Mouse (Mus musculus): ENCODE results near the gene Snrk. TPM values are rescaled to one million over a fixed set of nuclear protein-coding genes. Genes with fewer than 3 reads are reported as not detected.
"Not testable (repeated sequence)": the region's sequence is repeated elsewhere in the genome, so short reads cannot be mapped to it uniquely, and the experiment has no call there.

Gene Snrk
- polyA plus RNA-seq, 1 experiment: 111 TPM

DNA sequence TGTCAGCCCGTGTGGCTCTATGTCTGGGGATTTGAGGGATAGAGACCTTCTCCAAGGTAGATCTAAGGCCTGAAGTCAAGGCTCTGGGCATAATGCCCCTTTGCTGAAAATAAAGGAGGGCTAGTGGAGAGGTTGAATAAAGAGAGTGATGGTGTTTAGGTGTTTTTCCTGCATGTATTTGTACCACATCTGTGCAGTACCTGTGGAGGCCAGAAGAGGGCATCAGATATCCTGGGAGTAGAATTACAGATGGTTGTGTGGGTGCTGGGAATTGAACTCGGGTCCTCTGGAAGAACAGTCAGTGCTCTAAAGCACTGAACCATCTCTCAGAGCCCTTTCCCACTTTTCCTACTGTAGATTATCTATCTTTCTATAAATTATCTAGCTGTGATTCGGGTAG, 27.7 kb downstream of the Snrk start:
- peaks cover 47% of the 10 kb centered on the region for H3K4me1 ChIP-seq (ENCODE audit: control insufficient read depth, insufficient read depth, insufficient read length, low read length)
- H3K4me3 ChIP-seq (ENCODE audit: insufficient read depth, low read depth, low read length): no peak overlapping the region
- H3K27ac ChIP-seq (replicated peaks; ENCODE audit: low read depth, low read length): no peak overlapping the region

DNA sequence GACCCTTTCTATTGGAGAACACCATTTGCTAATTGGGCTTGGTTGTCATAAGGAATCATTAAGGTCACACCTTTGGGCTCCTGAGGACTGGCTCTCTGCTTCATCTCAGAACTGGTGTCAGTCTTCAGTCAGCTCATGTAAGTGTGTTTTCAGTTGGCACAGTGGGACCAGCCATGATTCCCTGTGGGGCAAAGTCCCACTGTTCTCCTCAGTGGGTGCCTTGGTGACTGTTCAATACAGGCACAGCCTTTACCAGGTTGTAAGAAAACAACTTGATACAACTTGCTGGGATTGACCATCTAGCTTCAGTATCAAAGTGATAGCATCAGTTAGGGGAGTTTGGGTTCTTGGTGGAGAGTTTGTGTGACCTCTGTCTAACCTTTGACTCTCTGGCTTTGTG, 28.6 kb downstream of the Snrk start:
- Histone ChIP-seq H3K27ac (replicated peaks; ENCODE audit: low read depth, low read length) (peak overlapping the region; percentile 76), H3K4me3 (ENCODE audit: insufficient read depth, low read depth, low read length) (no peak overlapping the region), H3K4me1 (ENCODE audit: control insufficient read depth, insufficient read depth, insufficient read length, low read length) (peaks cover 52% of the 10 kb centered on the region)

DNA sequence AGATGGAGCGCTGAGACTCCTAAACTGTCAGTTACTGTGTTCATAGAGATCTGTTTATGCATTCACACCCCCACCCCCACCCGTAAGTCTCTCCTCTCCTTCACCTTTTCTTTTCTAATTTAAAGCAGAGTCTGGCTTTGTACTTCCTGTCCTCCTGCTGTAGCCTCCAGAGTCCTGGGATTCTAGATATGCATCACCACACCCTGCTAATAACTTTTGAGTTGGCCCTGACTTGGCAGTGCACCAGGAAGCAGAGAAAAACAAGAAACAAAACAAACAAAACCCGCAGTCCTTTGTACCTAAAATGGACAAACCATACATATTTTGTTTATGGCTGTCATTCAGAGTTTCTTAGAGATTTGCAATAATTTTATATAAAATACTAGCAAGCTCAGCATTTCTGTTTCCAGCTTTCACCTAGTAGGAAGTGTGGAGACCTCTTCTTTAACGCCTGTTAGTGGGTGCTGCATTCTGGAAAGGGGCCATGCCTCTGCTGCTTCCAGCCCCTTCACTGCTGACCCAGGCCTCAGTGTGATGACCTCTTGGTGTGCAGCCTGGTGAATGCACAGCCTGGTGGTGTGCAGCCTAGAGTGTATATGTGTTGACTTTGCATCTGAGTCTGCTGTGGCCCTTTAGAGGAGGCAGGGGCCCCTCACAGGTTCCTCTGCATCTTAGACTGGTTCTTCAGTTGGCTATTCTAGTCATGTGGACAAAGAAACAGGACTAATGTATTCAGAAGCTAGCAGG, 29.2 kb downstream of the Snrk start:
- H3K4me3 ChIP-seq (ENCODE audit: insufficient read depth, low read depth, low read length): no peak overlapping the region
- peak overlapping the region; percentile 76 for H3K27ac ChIP-seq (replicated peaks; ENCODE audit: low read depth, low read length)
- peaks cover 49% of the 10 kb centered on the region for H3K4me1 ChIP-seq (ENCODE audit: control insufficient read depth, insufficient read depth, insufficient read length, low read length)

DNA sequence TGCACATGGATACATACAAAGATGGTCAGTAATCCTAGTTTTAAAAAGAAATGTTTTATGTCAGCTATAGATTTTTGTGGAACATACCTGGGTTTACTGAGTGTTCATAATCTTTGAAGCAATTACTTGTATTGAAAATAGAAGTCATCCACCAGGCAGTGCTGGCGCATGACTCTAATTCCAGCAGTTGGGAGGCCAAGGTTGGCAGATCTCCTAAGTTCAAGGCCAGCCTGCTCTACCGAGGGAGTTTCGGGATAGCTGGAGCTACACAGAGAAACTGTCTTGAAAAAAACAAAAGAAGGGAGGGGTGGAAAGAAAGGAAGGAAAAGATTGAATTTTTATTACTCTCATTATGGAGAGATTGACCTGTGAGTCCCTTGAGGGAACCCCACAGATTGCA, 31.3 kb downstream of the Snrk start:
- peak overlapping the region; percentile 16; the same call in 1 of the 2 replicates for H3K27ac ChIP-seq (replicated peaks; ENCODE audit: low read depth, low read length)
- no peak overlapping the region for H3K4me3 ChIP-seq (ENCODE audit: insufficient read depth, low read depth, low read length)
- H3K4me1 ChIP-seq (ENCODE audit: control insufficient read depth, insufficient read depth, insufficient read length, low read length): peaks cover 54% of the 10 kb centered on the region

DNA sequence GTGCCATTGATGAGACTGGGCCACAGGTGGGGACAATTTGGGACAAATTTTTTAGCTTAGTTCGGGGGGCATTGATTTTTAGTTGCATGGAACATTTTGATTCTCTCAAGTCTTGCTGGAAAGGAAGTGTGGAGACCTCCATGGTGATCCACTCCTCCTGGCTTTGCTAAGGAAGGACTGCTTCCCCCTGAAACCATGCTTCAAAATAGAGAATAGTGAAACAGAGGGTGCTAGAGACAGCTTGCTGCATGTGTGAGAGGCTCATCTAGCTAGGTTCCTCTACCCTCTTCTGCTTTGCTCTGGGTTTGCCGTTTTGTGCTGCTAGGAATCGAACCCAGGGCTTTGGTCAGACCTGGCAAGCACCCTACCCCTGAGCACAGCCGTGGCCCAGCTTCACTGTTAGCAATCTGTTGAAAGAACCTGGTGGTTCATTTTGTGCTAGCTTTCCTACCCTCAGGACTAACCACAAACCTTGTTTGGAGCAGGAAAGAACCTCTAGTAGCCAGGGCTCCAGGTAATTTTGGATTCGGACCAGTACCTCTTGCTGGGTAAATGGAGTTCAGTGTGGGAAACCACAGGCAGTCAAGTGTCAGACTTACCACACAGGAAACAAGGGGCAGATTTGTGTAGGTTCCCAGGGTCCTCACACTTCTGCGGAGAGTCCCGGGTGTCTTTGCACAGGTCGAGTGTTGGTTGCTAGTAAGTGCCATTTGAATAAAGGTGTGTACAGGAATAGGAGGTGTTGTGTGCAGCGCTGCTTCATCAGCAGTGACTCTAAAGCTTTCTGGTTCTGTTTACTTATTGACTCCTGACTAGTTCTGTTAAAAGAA, 33.1 kb downstream of the Snrk start:
- peak overlapping the region; percentile 38 for H3K27ac ChIP-seq (replicated peaks; ENCODE audit: low read depth, low read length)
- H3K4me1 ChIP-seq (ENCODE audit: control insufficient read depth, insufficient read depth, insufficient read length, low read length): peaks cover 59% of the 10 kb centered on the region
- no peak overlapping the region for H3K4me3 ChIP-seq (ENCODE audit: insufficient read depth, low read depth, low read length)

DNA sequence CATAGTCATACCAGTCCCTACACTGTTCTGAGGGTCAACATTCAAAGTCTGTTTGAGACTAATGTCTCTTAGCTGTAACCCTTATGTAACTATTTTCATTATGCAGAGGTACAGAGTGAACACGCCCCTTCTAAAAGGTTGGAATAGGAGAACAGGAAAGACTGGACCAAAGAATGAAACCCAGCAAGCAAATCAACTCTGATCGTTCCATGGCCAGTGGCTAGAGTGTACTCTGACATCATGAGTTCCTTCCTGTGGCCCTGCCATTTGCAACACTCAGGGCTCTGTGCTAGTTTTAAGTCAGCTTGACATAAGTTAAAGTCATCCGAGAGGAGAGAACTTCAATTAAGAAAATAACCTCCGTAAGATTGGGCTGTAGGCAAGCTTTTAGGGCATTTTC, 35.0 kb downstream of the Snrk start:
- peak overlapping the region; percentile 3; the same call in 1 of the 2 replicates for H3K27ac ChIP-seq (replicated peaks; ENCODE audit: low read depth, low read length)

DNA sequence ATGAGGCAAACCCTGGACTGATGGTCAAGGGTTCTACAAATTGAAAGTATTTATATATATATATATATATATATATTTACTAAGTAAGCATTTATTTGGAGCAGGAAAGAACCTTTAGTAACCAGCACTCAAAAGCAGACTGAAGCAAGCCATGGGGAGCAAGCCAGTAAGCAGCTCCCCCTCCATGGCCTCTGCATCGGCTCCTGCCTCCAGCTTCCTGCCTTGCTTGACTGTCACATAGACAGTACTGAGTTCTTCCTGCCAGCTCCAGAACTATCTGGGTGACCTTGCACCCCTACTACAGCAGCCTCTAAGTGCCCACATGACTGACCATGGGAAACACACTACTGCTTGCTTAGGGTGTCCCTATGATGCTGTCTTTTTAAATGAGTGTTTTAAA, 35.4 kb downstream of the Snrk start:
- Histone ChIP-seq H3K27ac (replicated peaks; ENCODE audit: low read depth, low read length) (0 out of 2 replicates have a peak overlapping the region, but pooled peaks have one; percentile 49), H3K4me1 (ENCODE audit: control insufficient read depth, insufficient read depth, insufficient read length, low read length) (peaks cover 53% of the 10 kb centered on the region), H3K4me3 (ENCODE audit: insufficient read depth, low read depth, low read length) (no peak overlapping the region)

More for the DNA sequence above, 35.0 kb downstream of the Snrk start:
- H3K4me3 ChIP-seq (ENCODE audit: insufficient read depth, low read depth, low read length): no peak overlapping the region
- H3K4me1 ChIP-seq (ENCODE audit: control insufficient read depth, insufficient read depth, insufficient read length, low read length): peaks cover 54% of the 10 kb centered on the region

DNA sequence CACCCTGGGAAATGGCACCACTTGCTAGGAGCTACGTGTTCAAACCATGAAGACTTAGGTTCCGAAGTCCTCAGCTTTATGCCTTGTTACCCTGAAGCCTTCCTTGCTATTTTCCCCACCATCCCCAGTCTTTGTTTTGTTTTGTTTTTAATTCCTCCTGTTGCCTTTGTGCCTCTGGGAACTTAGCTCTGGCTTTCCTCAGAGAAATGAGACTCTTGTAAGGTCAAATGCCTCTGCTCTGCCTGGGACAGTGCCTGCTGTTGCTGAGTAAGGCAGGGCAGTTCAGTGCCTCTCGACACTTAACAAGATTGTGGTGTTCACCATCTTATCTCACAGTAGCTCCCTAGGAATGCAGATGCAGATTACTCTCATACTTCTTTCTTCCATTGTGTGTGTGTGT, 36.4 kb downstream of the Snrk start:
- H3K4me3 ChIP-seq (ENCODE audit: insufficient read depth, low read depth, low read length): no peak overlapping the region
- H3K27ac ChIP-seq (replicated peaks; ENCODE audit: low read depth, low read length): no peak overlapping the region; the same call in 1 of the 2 replicates

DNA sequence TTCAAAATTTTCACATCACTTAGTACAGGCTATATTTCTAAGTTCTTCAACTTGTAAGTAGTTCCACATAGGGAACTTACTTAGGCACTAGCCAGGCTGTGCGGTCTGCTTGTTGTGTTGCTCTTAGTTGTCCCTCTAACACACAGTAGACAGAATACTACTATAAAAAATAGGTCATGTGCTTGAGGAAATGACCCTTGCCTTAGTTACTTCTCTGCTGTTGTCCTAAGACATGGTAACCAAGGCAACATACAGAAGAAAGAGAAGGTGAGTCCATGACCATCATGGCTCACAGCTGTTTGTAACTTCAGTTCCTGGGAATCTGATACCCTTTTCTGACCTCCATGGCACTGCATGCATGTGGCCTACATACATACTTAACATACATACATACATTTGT, 38.1 kb downstream of the Snrk start:
- no peak overlapping the region for H3K27ac ChIP-seq (replicated peaks; ENCODE audit: low read depth, low read length)
- peaks cover 32% of the 10 kb centered on the region for H3K4me1 ChIP-seq (ENCODE audit: control insufficient read depth, insufficient read depth, insufficient read length, low read length)
- H3K4me3 ChIP-seq (ENCODE audit: insufficient read depth, low read depth, low read length): no peak overlapping the region

More for the DNA sequence above, 36.4 kb downstream of the Snrk start:
- H3K4me1 ChIP-seq (ENCODE audit: control insufficient read depth, insufficient read depth, insufficient read length, low read length): peaks cover 47% of the 10 kb centered on the region

DNA sequence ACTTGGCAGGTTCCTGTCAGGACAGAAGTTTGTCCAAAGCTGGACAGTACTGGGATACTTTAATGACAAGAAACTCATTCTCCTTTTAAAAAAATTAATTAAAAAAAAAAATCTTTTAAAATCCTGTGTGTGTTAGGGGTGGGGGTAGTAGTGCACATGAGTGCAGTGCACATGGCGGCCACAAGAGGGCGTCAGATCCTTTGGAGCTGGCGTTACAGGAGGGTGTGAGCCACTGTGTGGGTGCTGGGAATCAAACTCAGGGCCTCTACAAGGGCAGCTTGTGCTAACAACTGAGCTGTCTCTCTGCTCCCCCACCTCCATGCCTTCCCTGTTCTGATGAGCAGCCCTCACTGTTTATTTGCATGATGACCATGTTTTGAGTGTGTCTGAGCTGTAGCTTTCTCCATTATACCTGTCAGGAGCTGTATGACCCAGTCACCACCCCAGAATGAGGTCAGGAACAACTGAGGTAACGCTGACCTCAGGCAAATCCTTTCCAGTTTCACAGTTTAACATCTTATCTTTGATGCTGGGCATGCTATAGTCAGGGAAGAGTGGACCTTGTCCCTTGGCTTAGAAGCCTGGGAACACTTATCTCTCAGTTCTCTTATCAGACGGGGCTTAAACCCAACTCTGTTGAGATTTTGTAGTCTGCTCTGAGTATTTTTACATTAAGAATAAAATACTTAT, 39.5 kb downstream of the Snrk start:
- Histone ChIP-seq H3K27ac (replicated peaks; ENCODE audit: low read depth, low read length) (peak overlapping the region; percentile 28; the same call in 1 of the 2 replicates), H3K4me1 (ENCODE audit: control insufficient read depth, insufficient read depth, insufficient read length, low read length) (peaks cover 28% of the 10 kb centered on the region), H3K4me3 (ENCODE audit: insufficient read depth, low read depth, low read length) (no peak overlapping the region)

DNA sequence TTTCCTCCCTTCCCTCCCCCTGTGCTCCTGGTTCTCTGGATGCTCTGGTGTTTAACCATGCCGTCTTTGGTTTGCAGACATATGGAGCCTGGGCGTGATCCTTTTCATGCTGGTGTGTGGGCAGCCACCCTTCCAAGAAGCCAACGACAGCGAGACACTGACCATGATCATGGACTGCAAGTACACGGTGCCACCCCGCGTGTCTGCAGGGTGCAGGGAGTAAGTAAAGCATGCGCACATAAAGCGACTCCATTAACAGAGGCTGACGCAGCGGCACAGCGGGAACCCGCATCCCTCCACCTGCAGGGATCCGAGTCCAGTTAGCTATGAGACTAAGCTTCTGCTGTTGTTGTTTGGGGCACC, 40.0 kb downstream of the Snrk start:
- no peak overlapping the region for H3K4me3 ChIP-seq (ENCODE audit: insufficient read depth, low read depth, low read length)
- no peak overlapping the region for H3K27ac ChIP-seq (replicated peaks; ENCODE audit: low read depth, low read length)
- peaks cover 23% of the 10 kb centered on the region for H3K4me1 ChIP-seq (ENCODE audit: control insufficient read depth, insufficient read depth, insufficient read length, low read length)

DNA sequence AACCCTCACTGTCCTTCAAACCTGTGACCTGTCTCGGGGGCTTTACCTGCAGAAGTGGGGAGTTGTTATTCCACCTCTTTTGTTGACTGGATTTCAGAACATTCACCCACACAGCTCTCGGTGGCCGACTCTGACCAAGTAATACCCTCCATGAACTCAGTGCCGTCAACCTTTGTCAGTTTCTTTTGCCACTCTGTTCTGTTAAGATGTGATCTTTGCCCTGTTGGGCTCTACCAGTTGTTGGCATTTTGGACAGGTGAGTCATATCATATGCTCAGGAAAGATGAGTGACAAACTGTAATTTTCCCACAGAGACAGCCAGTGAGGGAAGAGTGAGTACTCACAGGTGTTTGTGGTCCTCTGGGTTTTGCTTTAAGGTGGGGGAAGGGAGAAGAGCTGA, 47.5 kb downstream of the Snrk start:
- Histone ChIP-seq H3K27ac (replicated peaks; ENCODE audit: low read depth, low read length) (no peak overlapping the region), H3K4me3 (ENCODE audit: insufficient read depth, low read depth, low read length) (no peak overlapping the region), H3K4me1 (ENCODE audit: control insufficient read depth, insufficient read depth, insufficient read length, low read length) (no peaks in the 10 kb centered on the region)

DNA sequence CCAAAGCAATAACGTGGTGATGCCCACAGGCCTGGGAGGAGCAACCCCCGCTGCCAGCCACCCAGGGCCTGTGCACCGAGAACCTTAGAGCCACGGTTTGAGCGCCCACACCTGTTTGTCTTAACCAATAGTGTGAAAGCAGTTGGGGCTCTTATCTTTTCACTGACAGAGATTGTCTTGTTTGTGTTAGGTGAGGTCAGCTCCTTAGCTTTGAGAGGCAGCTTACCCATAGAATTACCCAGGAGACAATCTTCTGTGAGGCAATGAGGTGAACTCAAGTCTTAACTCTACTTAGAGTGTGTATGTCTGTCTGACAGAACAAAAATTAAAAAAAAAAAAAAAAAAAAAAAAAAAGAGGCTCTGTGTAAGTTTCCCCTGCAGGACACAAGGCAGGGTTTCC, 50.7 kb downstream of the Snrk start:
- not testable (repeated sequence) for H3K27ac ChIP-seq (replicated peaks; ENCODE audit: low read depth, low read length); H3K4me3 ChIP-seq (ENCODE audit: insufficient read depth, low read depth, low read length); H3K4me1 ChIP-seq (ENCODE audit: control insufficient read depth, insufficient read depth, insufficient read length, low read length)

DNA sequence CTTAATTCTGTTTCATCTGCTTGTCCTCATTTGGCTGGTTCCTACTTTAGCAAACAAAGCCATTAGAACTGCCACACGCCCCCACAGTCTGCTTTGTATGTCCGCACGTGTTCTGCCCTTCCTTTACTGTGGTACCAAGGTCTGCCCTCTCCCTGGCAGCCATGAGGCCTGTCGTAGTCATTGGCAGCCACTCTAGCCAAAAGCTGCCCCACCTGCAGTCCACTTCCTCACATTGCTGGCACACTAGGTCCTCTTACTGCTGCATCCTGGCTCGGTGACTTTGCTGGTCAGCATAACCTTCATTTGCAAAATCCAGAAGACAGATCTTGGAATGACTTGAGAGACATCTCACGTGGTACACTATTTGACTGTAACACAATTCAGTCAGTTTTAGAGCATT, 52.8 kb downstream of the Snrk start:
- no peak overlapping the region for H3K4me3 ChIP-seq (ENCODE audit: insufficient read depth, low read depth, low read length)
- peaks cover 11% of the 10 kb centered on the region for H3K4me1 ChIP-seq (ENCODE audit: control insufficient read depth, insufficient read depth, insufficient read length, low read length)
- peak overlapping the region; percentile 61; the same call in 1 of the 2 replicates for H3K27ac ChIP-seq (replicated peaks; ENCODE audit: low read depth, low read length)

DNA sequence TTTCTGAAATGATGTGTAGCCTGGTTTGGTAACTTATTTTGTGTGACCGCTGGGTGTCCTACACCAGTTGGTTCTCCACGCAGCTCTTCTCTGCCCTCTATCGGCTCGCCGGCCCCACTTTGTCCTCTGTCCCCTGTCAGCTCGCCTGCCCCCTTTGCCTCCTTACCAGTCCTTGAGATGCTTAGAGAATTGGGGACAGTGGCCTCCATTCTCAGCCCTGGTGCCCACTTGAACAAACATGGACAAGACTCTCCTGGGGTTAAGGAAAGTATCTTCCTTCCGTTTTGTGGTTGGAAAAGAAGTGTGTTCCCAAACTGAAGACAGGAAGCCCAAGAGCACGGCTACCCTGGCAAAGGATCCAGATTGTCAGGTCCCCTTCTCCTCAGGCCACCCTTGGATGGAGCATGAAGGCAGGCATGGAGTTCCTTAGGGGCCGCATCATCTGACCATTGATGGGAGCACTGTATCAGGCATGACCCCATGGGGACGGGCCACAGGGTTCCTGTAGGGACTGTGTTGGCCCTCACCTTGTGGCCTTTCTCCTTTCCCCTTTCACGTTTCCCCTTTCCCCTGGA, 55.6 kb downstream of the Snrk start:
- no peak overlapping the region for H3K4me3 ChIP-seq (ENCODE audit: insufficient read depth, low read depth, low read length)
- H3K27ac ChIP-seq (replicated peaks; ENCODE audit: low read depth, low read length): peak overlapping the region; percentile 15
- peaks cover 25% of the 10 kb centered on the region for H3K4me1 ChIP-seq (ENCODE audit: control insufficient read depth, insufficient read depth, insufficient read length, low read length)

Data from brown adipose tissue, adult 24 weeks (tissue).